Mouse (Mus musculus): Measurements from ENCODE around the gene Grhpr.

Grhpr gene

DNA sequence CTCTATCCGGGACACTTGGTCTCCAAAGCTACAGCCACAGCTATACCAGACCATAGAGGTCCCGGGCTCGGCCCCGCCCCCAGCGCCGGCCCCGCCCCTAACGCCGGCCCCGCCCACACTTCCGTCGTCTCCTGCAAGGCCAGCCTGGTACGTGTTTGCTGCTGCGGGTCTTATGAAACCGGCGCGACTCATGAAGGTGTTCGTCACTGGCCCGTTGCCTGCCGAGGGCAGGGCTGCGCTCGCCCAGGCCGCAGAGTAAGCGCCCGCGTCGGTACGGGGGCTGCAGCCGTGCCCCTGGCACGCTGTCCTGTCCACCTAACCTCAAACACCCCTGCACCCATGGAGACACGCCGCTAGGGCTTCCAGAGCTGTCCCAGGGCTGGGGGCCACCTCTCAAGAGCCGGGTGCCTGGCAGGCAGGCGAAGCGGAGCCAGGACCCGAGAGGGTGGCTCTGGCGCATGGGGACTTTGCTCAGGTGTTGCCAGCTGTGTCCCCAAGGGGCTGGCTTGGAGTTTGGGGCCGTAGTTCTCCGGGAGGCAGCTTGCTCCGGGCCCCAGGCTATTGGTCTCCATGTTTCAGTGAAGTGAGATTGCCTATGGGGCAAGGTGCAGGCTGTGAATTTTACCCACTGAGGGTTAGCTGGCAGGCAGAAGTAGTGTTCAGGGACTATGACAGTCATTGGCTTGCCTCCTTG is at the start of gene Grhpr:
Gene Grhpr (plus strand): TSS at position 116 of the 694 bp plus-strand sequence.
- peaks cover 40% of the 10 kb centered on the region for H3K36me3 ChIP-seq (ENCODE audit: insufficient read depth, low read length)
- H3K27me3 ChIP-seq (ENCODE audit: insufficient read depth, low read length): no peaks in the 10 kb centered on the region
- TF ChIP-seq POU5F1 (IDR thresholded peaks at IDR 0.05; ENCODE audit: borderline replicate concordance, low read length): no peak
- TF ChIP-seq CTCF (conservative IDR thresholded peaks at IDR 0.05; ENCODE audit: low read length): no peak
- TF ChIP-seq NANOG (IDR thresholded peaks at IDR 0.05; ENCODE audit: borderline replicate concordance, low read length): no peak
- no peaks in the 10 kb centered on the region for H3K9me3 ChIP-seq (ENCODE audit: low read length)
- peaks cover 59% of the 10 kb centered on the region for H3K4me1 ChIP-seq (replicated peaks; ENCODE audit: low read depth, low read length)
- peak within 1 kb of the TSS; percentile 91 for H3K4me3 ChIP-seq (replicated peaks; ENCODE audit: low read length)

DNA sequence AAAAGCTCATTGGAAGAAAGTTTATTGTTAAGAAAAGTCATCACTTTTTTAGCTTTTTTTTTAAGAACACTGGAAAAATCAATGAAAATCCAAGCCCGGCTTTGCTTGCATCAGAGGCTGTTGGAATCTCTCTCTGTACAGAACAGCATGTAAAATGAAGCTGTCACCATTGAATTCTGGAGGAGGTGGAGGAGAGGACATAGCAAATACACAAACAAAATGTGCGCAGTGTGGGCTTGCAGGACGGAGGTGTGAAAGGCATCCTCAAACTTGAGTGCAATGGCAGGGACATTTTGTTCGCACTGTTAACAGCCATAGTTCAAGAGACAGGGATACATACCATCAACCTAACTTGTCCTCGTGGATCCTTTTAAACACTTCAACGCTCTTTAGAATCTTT is 49.5 kb upstream of the Grhpr start:
- Histone ChIP-seq H3K4me1 (replicated peaks; ENCODE audit: low read depth, low read length) (peaks cover 6% of the 10 kb centered on the region), H3K9me3 (ENCODE audit: low read length) (no peaks in the 10 kb centered on the region), H3K36me3 (ENCODE audit: insufficient read depth, low read length) (peaks cover 59% of the 10 kb centered on the region), H3K4me3 (replicated peaks; ENCODE audit: low read length) (no peak overlapping the region), H3K27me3 (ENCODE audit: insufficient read depth, low read length) (no peaks in the 10 kb centered on the region)
- TF ChIP-seq POU5F1 (IDR thresholded peaks at IDR 0.05; ENCODE audit: borderline replicate concordance, low read length) (no peak), CTCF (conservative IDR thresholded peaks at IDR 0.05; ENCODE audit: low read length) (no peak), NANOG (IDR thresholded peaks at IDR 0.05; ENCODE audit: borderline replicate concordance, low read length) (no peak)

DNA sequence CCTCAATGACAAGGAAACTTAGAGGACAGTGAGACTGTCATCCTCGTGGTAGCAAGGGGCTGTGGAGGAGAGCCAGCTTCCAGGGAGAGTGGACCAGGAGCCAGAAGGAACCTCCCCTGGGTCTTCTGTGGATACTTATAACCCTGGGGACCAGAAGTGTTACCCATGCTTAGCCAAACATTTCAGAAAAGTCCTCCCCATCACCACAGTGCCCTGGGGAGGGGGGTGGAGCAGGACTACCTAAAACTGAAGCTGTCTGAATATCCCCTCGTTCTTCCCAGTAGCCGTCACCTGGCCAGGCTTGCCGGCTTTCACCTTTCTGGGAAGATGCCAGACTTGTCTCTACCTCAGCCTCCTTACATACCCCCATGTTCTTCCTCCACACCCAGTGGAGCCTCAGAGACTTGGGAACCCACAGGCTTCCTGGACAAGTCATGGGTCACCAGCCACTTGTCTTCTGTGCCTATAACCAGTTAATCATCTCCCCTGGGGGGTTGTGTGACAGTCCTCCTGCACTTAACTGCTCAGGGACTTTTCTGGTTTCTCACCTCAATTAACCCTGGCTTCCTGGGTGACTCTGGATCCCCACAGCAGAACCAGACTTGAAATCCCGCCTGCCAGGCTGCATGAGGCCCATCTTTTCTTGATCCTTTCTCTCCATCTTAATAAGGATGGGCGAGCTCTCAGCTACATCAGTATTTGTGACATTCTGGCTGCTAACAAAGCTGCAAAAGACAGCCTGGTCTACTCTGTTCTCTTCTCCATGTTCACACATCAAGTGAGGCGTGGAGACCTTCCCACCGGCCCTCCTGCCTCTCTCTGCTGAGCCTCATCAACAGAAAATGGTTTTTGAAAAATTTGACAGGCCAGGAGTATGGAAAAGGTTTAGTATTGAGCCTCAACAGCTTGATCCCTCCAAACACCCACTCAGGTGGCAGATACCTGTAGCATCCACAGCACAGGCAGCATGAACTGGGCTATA is 42.5 kb upstream of the Grhpr start:
- H3K4me1 ChIP-seq (replicated peaks; ENCODE audit: low read depth, low read length): peaks cover 11% of the 10 kb centered on the region
- H3K4me3 ChIP-seq (replicated peaks; ENCODE audit: low read length): no peak overlapping the region
- H3K36me3 ChIP-seq (ENCODE audit: insufficient read depth, low read length): peaks cover 4% of the 10 kb centered on the region; the same call in 1 of the 2 replicates
- TF ChIP-seq POU5F1 (IDR thresholded peaks at IDR 0.05; ENCODE audit: borderline replicate concordance, low read length): no peak
- no peak for TF ChIP-seq NANOG (IDR thresholded peaks at IDR 0.05; ENCODE audit: borderline replicate concordance, low read length)
- TF ChIP-seq CTCF (conservative IDR thresholded peaks at IDR 0.05; ENCODE audit: low read length): no peak
- 0 out of 2 replicates have a peak, but pooled peaks cover 6% of the 10 kb centered on the region for H3K27me3 ChIP-seq (ENCODE audit: insufficient read depth, low read length)
- no peaks in the 10 kb centered on the region for H3K9me3 ChIP-seq (ENCODE audit: low read length)

DNA sequence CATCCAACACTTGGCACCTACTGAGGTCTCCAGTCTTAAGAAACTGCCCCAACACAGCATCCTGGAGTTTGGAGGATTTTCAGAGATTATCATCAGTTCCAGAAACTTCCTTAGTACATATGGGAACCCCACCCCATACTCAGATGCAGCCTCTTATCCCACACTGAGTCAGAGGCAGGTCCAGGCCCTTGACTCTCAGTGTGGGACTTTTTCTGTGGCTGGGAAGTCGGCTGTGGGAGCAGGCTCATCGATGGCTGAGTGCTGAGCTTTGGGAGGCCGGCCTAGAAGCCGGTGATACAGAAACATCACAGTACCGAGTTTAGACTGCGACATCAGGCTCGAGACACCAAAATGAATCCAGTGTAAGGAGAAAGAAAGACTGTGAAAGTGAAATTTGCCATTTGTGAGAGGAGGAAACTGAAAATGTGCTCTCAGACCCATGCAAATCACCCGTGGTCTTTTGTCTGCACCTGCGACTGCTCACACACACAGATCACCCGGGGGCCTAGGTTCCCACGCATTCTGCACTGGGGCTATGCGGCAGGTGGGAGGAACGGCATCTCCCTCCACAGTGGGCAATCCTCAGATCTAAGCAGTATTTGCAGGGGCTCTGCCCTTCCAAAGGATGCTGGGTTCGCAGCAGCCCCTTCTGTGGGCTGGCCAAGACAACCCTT is 41.5 kb upstream of the Grhpr start:
- Histone ChIP-seq H3K4me1 (replicated peaks; ENCODE audit: low read depth, low read length) (peaks cover 19% of the 10 kb centered on the region), H3K27me3 (ENCODE audit: insufficient read depth, low read length) (0 out of 2 replicates have a peak, but pooled peaks cover 6% of the 10 kb centered on the region), H3K36me3 (ENCODE audit: insufficient read depth, low read length) (no peaks in the 10 kb centered on the region), H3K4me3 (replicated peaks; ENCODE audit: low read length) (no peak overlapping the region), H3K9me3 (ENCODE audit: low read length) (no peaks in the 10 kb centered on the region)
- TF ChIP-seq CTCF (conservative IDR thresholded peaks at IDR 0.05; ENCODE audit: low read length) (no peak), POU5F1 (IDR thresholded peaks at IDR 0.05; ENCODE audit: borderline replicate concordance, low read length) (no peak), NANOG (IDR thresholded peaks at IDR 0.05; ENCODE audit: borderline replicate concordance, low read length) (no peak)

DNA sequence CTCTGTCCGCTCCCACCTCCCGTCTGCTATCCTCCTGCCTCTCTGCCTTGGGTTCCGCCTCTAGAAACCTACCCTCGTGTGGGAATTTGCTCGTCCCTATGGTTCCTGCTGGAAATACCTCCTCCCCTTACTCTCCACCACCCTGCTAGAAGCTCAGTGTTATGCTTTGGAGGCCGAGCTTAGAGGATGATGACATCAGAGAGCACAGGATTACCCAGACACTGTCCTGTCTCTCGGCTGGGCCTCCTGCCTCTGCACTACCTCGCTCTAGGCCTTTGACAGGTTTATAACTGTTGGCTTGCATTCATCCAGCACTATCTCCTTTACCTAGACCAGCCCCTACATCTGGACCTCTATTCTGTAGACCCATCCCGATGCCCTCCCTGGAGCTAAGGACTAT is 40.9 kb upstream of the Grhpr start:
- Histone ChIP-seq H3K9me3 (ENCODE audit: low read length) (no peaks in the 10 kb centered on the region), H3K36me3 (ENCODE audit: insufficient read depth, low read length) (no peaks in the 10 kb centered on the region), H3K4me3 (replicated peaks; ENCODE audit: low read length) (no peak overlapping the region), H3K27me3 (ENCODE audit: insufficient read depth, low read length) (0 out of 2 replicates have a peak, but pooled peaks cover 6% of the 10 kb centered on the region), H3K4me1 (replicated peaks; ENCODE audit: low read depth, low read length) (peaks cover 25% of the 10 kb centered on the region)
- TF ChIP-seq NANOG (IDR thresholded peaks at IDR 0.05; ENCODE audit: borderline replicate concordance, low read length) (no peak), POU5F1 (IDR thresholded peaks at IDR 0.05; ENCODE audit: borderline replicate concordance, low read length) (no peak), CTCF (conservative IDR thresholded peaks at IDR 0.05; ENCODE audit: low read length) (no peak)

DNA sequence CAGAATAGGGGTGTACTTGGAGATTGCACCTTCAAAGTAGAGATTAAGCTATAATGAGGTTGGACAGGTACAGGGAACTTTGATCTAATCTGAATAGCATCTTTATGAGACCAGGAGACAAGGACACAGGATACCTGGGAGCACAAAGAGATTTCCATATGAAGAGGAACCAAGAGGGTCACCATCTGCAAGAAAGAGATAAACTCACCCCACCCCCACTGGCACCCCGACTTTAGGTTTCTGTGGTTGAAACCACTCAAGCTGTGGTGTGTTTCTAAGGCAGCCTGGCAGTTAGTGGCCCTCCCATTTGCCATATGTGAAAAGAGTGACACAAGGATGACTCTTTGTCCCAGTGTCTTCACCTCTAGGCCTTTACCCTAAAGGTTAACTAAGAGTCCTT is 39.0 kb upstream of the Grhpr start:
- H3K27me3 ChIP-seq (ENCODE audit: insufficient read depth, low read length): 0 out of 2 replicates have a peak, but pooled peaks cover 6% of the 10 kb centered on the region
- TF ChIP-seq CTCF (conservative IDR thresholded peaks at IDR 0.05; ENCODE audit: low read length) (no peak), NANOG (IDR thresholded peaks at IDR 0.05; ENCODE audit: borderline replicate concordance, low read length) (no peak), POU5F1 (IDR thresholded peaks at IDR 0.05; ENCODE audit: borderline replicate concordance, low read length) (no peak)
- H3K4me1 ChIP-seq (replicated peaks; ENCODE audit: low read depth, low read length): peaks cover 37% of the 10 kb centered on the region

DNA sequence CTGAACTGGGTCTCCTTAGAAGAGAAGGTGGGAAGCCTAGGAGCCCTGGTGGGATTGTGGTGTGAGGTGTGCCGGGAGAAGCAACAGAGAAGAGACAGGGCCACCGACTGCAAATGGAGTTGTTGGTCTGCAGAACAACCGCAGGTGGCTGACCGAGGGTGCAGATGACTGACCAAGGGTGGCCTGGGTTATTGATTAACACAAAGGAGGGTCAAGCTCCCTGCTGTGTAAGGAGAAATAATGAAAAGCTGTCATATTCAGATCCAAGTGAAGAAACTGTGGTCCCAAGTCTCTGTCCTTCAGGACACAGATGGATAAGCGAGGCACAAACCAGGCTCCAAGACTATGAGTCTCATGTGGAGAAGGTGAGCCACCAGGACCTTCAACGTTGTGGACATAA is 37.7 kb upstream of the Grhpr start:
- no peaks in the 10 kb centered on the region for H3K36me3 ChIP-seq (ENCODE audit: insufficient read depth, low read length)
- no peak for TF ChIP-seq NANOG (IDR thresholded peaks at IDR 0.05; ENCODE audit: borderline replicate concordance, low read length)
- no peak for TF ChIP-seq POU5F1 (IDR thresholded peaks at IDR 0.05; ENCODE audit: borderline replicate concordance, low read length)
- TF ChIP-seq CTCF (conservative IDR thresholded peaks at IDR 0.05; ENCODE audit: low read length): no peak
- peaks cover 49% of the 10 kb centered on the region for H3K4me1 ChIP-seq (replicated peaks; ENCODE audit: low read depth, low read length)
- H3K9me3 ChIP-seq (ENCODE audit: low read length): no peaks in the 10 kb centered on the region
- H3K27me3 ChIP-seq (ENCODE audit: insufficient read depth, low read length): 0 out of 2 replicates have a peak, but pooled peaks cover 3% of the 10 kb centered on the region
- no peak overlapping the region for H3K4me3 ChIP-seq (replicated peaks; ENCODE audit: low read length)

More for the DNA sequence above, 39.0 kb upstream of the Grhpr start:
- Histone ChIP-seq H3K4me3 (replicated peaks; ENCODE audit: low read length) (no peak overlapping the region), H3K36me3 (ENCODE audit: insufficient read depth, low read length) (no peaks in the 10 kb centered on the region), H3K9me3 (ENCODE audit: low read length) (no peaks in the 10 kb centered on the region)

Data from E14TG2a.4 (cell line).